Mouse (Mus musculus) splenic B cell, adult 2 months (primary cell): ENCODE results near the gene Nlrp1a.

Source experiments
- DNase-seq: peaks from one replicate; pipeline ENCODE4 v3.0.0-alpha.2; 2011; ENCODE audit warnings: low read depth, low spot score
- H3K27me3 ChIP-seq: 2 replicates; pipeline ENCODE4 v1.6.1; 2012; ENCODE audit warnings: mild to moderate bottlenecking, low read length, moderate library complexity, mixed read lengths; ENCODE audit not compliant: control insufficient read depth, poor library complexity, insufficient read depth, severe bottlenecking
- H3K36me3 ChIP-seq: 2 replicates; pipeline ENCODE4 v1.6.1; 2012; ENCODE audit warnings: mild to moderate bottlenecking, low read length, moderate library complexity, mixed read lengths; ENCODE audit not compliant: control insufficient read depth, poor library complexity, insufficient read depth, severe bottlenecking

The Nlrp1a gene

GRCm38 (mm10) chr11:71144661-71145060 lies at the start of gene Nlrp1a:
TSS of gene Nlrp1a (minus strand) at chr11:71144704.
- H3K27me3 ChIP-seq = no peaks in the 10 kb centered on the region
- DNase-seq = peak; percentile 6
- no peaks in the 10 kb centered on the region for H3K36me3 ChIP-seq

DNA sequence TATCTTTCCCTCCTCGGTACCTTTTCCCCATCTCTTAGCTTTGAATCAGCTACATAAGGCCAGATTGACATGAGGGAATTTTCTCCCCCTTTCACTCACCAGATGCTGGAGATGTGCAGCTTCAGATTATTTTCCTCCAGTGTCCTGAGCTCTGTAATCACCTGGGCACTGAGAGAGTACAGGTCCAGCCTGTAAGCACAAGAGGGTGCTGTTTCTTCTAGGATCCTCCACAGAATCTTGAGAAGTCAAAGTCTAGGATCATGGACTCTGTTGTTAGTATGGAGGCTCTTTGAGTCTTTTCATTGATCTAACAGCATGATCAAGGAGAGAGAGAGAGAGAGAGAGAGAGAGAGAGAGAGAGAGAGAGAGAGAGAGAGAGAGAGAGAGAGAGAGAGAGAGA lies 25.1 kb upstream of the Nlrp1a start:
- no peaks in the 10 kb centered on the region for H3K36me3 ChIP-seq
- no peaks in the 10 kb centered on the region for H3K27me3 ChIP-seq
- no peak for DNase-seq

- DNase-seq = no peak
- Histone ChIP-seq H3K36me3 (no peaks in the 10 kb centered on the region), H3K27me3 (no peaks in the 10 kb centered on the region)
Measured at GRCm38 (mm10) chr11:71164139-71164538, 19.6 kb upstream of the Nlrp1a start.

DNA sequence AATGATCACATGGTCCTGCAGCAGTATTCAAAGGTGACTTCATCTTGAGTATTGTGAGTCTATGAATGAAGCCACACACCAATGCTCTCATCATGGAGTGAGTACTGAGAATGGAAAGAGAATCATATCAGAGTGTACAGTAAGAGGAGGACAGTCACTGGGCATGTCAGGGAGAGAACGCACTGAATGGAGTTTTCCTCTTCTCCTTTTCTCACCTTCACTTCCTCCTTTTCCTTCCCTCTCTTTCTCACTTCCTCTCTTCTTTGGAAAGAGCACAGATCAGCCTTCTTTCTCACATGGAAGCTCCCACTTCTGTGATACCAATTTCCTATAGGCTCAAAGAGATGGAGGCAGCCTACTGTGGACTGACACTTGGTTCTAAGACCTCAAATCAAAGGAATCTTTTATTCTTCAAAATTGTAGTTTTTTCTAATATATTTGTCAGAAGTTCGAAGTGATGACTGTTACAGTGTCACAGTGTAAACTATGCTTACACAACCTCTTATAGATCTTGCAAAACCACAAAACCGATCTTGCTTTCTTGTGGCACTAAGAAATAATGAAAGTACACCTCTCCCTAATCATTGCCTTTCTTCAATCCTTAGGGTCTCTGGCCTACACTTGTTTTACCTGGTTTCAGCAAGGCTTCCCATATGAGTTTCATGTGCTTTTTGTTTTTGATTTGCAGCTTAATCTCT lies 15.1 kb upstream of the Nlrp1a start:
- Histone ChIP-seq H3K36me3 (no peaks in the 10 kb centered on the region), H3K27me3 (no peaks in the 10 kb centered on the region)
- DNase-seq = no peak

GRCm38 (mm10) chr11:71155272-71155671 lies 10.8 kb upstream of the Nlrp1a start:
- H3K27me3 ChIP-seq = no peaks in the 10 kb centered on the region

DNA sequence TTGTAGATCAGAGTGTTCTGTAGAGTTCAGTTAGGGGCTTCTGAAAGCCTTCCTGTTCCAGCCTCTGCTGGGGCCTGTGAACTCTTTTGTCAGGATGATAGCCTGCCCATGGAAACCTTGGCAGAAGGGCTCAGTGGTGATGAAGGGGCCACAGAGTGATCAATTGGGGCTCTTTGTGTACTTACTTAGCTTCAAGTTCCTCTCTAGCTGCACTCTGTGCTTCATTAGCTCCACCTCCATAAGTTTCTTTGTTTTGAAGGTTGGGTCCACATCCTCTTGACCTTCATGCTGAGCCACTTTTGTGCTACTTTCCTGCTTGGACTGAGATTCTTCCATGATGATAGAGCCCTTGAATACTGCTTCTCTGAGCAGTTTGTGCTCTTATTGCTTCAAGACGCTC lies 2.5 kb downstream of the Nlrp1a start:
- no peak for DNase-seq
- Histone ChIP-seq H3K36me3 (no peaks in the 10 kb centered on the region), H3K27me3 (no peaks in the 10 kb centered on the region)

More at GRCm38 (mm10) chr11:71155272-71155671, 10.8 kb upstream of the Nlrp1a start:
- DNase-seq = no peak
- no peaks in the 10 kb centered on the region for H3K36me3 ChIP-seq

GRCm38 (mm10) chr11:71107128-71107527 lies 37.4 kb downstream of the Nlrp1a start:
- Histone ChIP-seq H3K27me3 (no peaks in the 10 kb centered on the region), H3K36me3 (no peaks in the 10 kb centered on the region)
- DNase-seq = no peak

DNA sequence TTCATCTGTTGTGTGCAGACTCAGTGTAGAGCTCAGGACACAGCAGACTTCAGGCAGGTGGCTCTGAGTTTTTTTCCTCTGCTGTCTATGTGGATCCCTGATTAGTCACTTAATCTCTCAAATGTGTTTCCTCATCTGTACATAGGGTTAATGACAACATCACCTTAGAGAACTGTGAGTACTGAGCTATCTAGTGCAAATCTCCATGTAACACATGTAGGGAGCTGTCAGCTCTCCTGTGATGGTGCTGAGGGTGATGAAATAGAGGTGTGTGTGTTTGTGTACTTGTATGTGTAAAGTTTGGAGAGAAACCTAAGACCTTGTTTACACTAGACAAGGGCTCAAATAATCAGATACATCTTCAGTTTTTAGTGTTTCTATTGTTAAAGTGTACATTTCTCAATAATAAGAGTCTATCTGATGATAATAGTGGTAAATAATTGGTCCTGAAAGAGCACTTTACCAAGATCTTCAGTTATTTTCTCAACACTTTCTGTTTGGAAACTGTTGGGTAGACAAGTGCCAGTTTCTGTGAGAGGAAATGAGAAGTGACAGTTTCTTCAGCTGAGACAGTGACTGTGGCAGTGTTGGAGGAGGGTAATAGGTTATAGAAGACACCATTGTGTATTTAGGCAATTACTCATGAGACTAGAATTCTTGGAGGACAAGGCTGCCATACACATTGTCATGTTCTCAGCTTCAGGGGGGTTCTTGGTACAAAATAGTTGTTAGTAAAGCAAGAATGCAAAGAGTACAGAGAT lies 38.1 kb downstream of the Nlrp1a start:
- H3K27me3 ChIP-seq = no peaks in the 10 kb centered on the region
- no peaks in the 10 kb centered on the region for H3K36me3 ChIP-seq
- DNase-seq = no peak

DNA sequence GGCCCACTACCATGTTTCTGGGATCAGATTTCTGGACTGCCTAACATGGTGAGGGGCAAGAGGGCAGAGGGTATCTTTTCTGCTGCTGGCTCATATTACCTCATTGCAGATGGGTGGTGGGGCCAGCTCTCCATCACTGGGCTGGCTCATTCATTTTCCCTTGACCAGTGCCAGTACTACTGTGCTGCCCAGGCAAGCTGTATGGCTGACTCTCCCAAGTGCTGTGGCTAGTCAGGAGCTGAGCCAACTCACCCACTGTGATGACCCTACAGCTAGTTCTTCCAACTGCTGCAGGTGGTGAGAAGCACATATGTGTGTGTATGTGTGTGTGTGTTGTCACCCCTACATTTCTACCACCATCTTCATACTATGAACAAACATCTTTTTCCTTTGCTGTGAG lies 40.6 kb downstream of the Nlrp1a start:
- no peaks in the 10 kb centered on the region for H3K36me3 ChIP-seq
- H3K27me3 ChIP-seq = no peaks in the 10 kb centered on the region
- DNase-seq = no peak

DNA sequence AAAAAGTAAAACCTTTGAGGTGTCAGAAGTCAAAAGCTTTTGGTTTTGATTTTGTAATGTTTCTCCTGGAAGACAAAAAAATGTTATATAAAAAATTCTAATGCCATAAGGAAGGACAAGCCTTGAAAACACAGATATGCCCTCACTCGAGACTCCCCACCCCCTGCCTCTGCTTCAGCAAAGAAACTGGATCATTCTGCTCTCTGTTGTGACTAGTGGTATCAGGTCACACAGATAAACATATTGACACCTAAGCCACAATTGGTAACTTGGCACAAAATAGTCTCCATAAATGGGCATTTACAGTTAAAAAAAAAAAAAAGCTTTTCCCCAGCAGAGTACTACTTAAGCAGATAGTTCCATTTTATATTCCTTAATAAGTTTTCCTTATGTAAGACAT lies 68.2 kb downstream of the Nlrp1a start:
- Histone ChIP-seq H3K36me3 (no peaks in the 10 kb centered on the region), H3K27me3 (no peaks in the 10 kb centered on the region)
- no peak for DNase-seq

DNA sequence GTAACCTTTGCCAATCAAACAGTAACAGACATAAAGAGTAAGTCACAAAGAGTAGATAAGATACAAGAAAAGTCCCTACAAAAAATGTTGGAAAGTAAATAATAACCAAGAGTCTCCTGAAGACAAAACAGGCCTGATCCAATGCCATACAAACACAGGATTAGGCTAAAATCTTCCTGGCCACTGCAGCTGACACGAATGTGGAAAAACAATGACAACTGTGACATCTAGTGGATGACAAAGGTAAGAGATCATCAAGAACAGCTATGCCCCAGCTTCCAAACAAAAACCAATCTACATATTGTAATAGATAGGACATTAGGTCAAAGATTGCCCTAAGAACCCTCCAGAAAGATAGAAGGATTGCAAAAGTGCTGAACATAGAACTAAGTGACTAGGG lies 92.0 kb downstream of the Nlrp1a start:
- peak; percentile 30 for DNase-seq
- Histone ChIP-seq H3K36me3 (no peaks in the 10 kb centered on the region), H3K27me3 (no peaks in the 10 kb centered on the region; the same call in 1 of the 2 replicates)
